8 mouse cellular contexts compared by ENCODE assay signal in genomic region chr12:27341130-27341870, GRCm38 (mm10). TPM values are rescaled to one million over a fixed set of nuclear protein-coding genes. Genes with fewer than 3 reads are reported as not detected.
DNase-seq lines count a peak whose midpoint lies in the region; ATAC-seq and TF ChIP-seq lines count a peak whose summit lies in the region.

No protein-coding gene starts in this region.

- H3K36me3 ChIP-seq in heart, adult 2 months (ENCODE audit: control insufficient read depth, insufficient read depth, low read length), result no peaks in the 10 kb centered on the region
- H3K36me3 ChIP-seq in embryonic facial prominence, embryonic 12.5 days, result peaks cover 9% of the 10 kb centered on the region; the same call in 1 of the 2 replicates

- peak overlapping the region; percentile 49 for H3K4me3 ChIP-seq in heart, adult 2 months
- peak overlapping the region; percentile 95 for H3K4me3 ChIP-seq in embryonic facial prominence, embryonic 12.5 days

- H3K4me1 ChIP-seq in heart, adult 2 months (ENCODE audit: control insufficient read depth, insufficient read depth, low read length), result no peaks in the 10 kb centered on the region
- H3K4me1 ChIP-seq in embryonic facial prominence, embryonic 12.5 days, result peaks cover 15% of the 10 kb centered on the region

- intact Hi-C loops in heart, adult 2 months (cut with DNase I), result loop anchor here (5.0 kb wide), 1 partner anchor 1091 kb away; no protein-coding TSS in a partner anchor
- intact Hi-C loops in heart, postnatal 14 days (cut with DNase I), result loop anchor here (10.0 kb wide), 3 partner anchors 264 to 1094 kb away; no protein-coding TSS in a partner anchor

- peaks cover 11% of the 10 kb centered on the region for H3K27me3 ChIP-seq in heart, adult 2 months (ENCODE audit: control insufficient read depth, insufficient read depth, low read length)
- H3K27me3 ChIP-seq in embryonic facial prominence, embryonic 12.5 days, result no peaks in the 10 kb centered on the region

- DNase-seq in heart, adult 2 months, result peak; percentile 4 to 22
- DNase-seq in heart, adult 9 months (ENCODE audit: low spot score in 2 of 2), result no peak
- peak; percentile 13 to 31 for DNase-seq in heart, postnatal 14 days
- peak; percentile 41 to 71 for DNase-seq in layer of hippocampus, postnatal 14 days (ENCODE audit: low spot score in 2 of 2)
- DNase-seq in lung, postnatal 10 days, result peak; percentile 43
- peak; percentile 76 to 81 for DNase-seq in right cerebral cortex, postnatal 10 days (ENCODE audit: low spot score in 2 of 2)
- DNase-seq in MN1 (ENCODE audit: low spot score), result no peak

- TF ChIP-seq EP300 in heart, adult 2 months (IDR thresholded peaks at IDR 0.05; ENCODE audit: insufficient read depth, low read depth, low read length), result no peak

- no peak for ATAC-seq in embryonic facial prominence, embryonic 12.5 days (ENCODE audit: insufficient number of reproducible peaks, insufficient read depth, low FRiP score, low TSS enrichment)

- H3K4me2 ChIP-seq in embryonic facial prominence, embryonic 12.5 days (replicated peaks), result peak overlapping the region; percentile 36

- WGBS in heart, adult 2 months, result 1% methylated on average over 80 of the region's 80 CpGs
- under 1% methylated on average over 80 of the region's 80 CpGs for WGBS in embryonic facial prominence, embryonic 12.5 days

- H3K9me3 ChIP-seq in embryonic facial prominence, embryonic 12.5 days, result no peaks in the 10 kb centered on the region

- TF ChIP-seq CTCF in heart, adult 2 months (IDR thresholded peaks at IDR 0.05), result no peak

- no peak overlapping the region for H3K27ac ChIP-seq in heart, adult 2 months
- H3K27ac ChIP-seq in embryonic facial prominence, embryonic 12.5 days, result peak overlapping the region; percentile 99

- no peak for TF ChIP-seq POLR2A in heart, adult 2 months (IDR thresholded peaks at IDR 0.05; ENCODE audit: insufficient read depth, low read depth, low read length)

- H3K79me2 ChIP-seq in heart, adult 2 months (replicated peaks; ENCODE audit: control insufficient read depth, insufficient read depth, low read length), result no peaks in the 10 kb centered on the region

- no peak overlapping the region for H3K9ac ChIP-seq in heart, adult 2 months (ENCODE audit: low read depth, low read length)
- peak overlapping the region; percentile 99 for H3K9ac ChIP-seq in embryonic facial prominence, embryonic 12.5 days

RNA-seq across cellular contexts. Expression of gene Sox11, which starts 1.1 kb away (rescaled TPM):
- total RNA-seq in heart, adult 2 months (2021), result under 1 TPM in 1 of 2 experiments, not detected in 1; 0.05 TPM
- polyA plus RNA-seq in heart, adult 2 months (2012; rRNA removed), result 0.02 and 0.03 TPM in 2 replicates
- 246 and 250 TPM in 2 replicates for polyA plus RNA-seq in embryonic facial prominence, embryonic 12.5 days (2016; fragmentation: Nextera tagmentation; extraction: Ambion mirVana)
- under 1 TPM; 0.57 to 0.76 TPM for total RNA-seq in heart, postnatal 14 days (2021)
- total RNA-seq in layer of hippocampus, postnatal 14 days (2021), result 10 to 100 TPM; 35.6 to 43.6 TPM

Comparison
In these comparisons a context has a peak if more than half of its experiments do, and no peak if none do; other contexts are left out.
1. DNase-seq: peak in heart, adult 2 months (2 of 2), heart, postnatal 14 days (2 of 2), layer of hippocampus, postnatal 14 days (2 of 2), lung, postnatal 10 days (single experiment) and right cerebral cortex, postnatal 10 days (2 of 2); none in heart, adult 9 months (0 of 2) and MN1 (single experiment).
2. RNA of gene Sox11, which starts 1.1 kb away (total RNA-seq): 35.6 to 43.6 TPM in layer of hippocampus, postnatal 14 days; 0.57 to 0.76 TPM in heart, postnatal 14 days and 0.05 TPM in heart, adult 2 months; every median in the first group is over 10 times any median in the second.